Mouse (Mus musculus): ENCODE results near the gene Mus81.

- TF ChIP-seq CTCF (IDR thresholded peaks at IDR 0.05; ENCODE audit: control insufficient read depth, insufficient read depth, low read length) (no peak), POLR2A (IDR thresholded peaks at IDR 0.05; ENCODE audit: borderline replicate concordance, control insufficient read depth, low read depth, low read length) (no peak)
Measured at GRCm38 (mm10) chr19:5484496-5484895, 3.7 kb downstream of the Mus81 start.

Data from bone marrow, adult 2 months (tissue).